Mouse (Mus musculus) midbrain, embryonic 10.5 days (tissue): ENCODE results near the gene Nfkbiz. TPM values are rescaled to one million over a fixed set of nuclear protein-coding genes. Genes with fewer than 3 reads are reported as not detected.

Experiments used
- DNase-seq: peaks from one replicate; pipeline ENCODE4 v3.0.0-alpha.2; 2017; ENCODE audit warnings: low spot score
- H3K27ac ChIP-seq: fragments of 300-500 bp; sonication (generic); replicated peaks from 2 replicates; pipeline ENCODE4 v1.5.1; 2016; ENCODE audit warnings: mild to moderate bottlenecking
- H3K27me3 ChIP-seq: fragments of 300-500 bp; sonication (generic); 2 replicates; pipeline ENCODE4 v1.6.1; 2016; ENCODE audit warnings: low read depth, mild to moderate bottlenecking; ENCODE audit not compliant: poor library complexity, severe bottlenecking
- H3K36me3 ChIP-seq: fragments of 300-500 bp; sonication (generic); 2 replicates; pipeline ENCODE4 v1.6.1; 2016; ENCODE audit warnings: mild to moderate bottlenecking, moderate library complexity
- H3K4me1 ChIP-seq: fragments of 300-500 bp; sonication (generic); 2 replicates; pipeline ENCODE4 v1.6.1; 2016
- H3K4me3 ChIP-seq: fragments of 300-500 bp; sonication (generic); 2 replicates; pipeline ENCODE4 v1.5.1; 2016; ENCODE audit warnings: mild to moderate bottlenecking, moderate library complexity
- H3K9me3 ChIP-seq: fragments of 300-500 bp; sonication (generic); replicated peaks from 2 replicates; pipeline ENCODE4 v1.6.1; 2016; ENCODE audit warnings: mild to moderate bottlenecking
- WGBS: fragments of 180-500 bp; shearing (Covaris S2); methylation state at CpG from one replicate; pipeline ENCODE4 v1.1.7; 2016; 5-methylcytosine and 5-hydroxymethylcytosine counted together
- polyA plus RNA-seq: library from polyadenylated mRNA; unstranded; fragments of >200 nt; fragmentation: Nextera tagmentation; extraction: Ambion mirVana; gene quantifications from 2 replicates; pipeline ENCODE4 v1.2.1, GENCODE M21; 2016

Gene Nfkbiz
- polyA plus RNA-seq, 1 experiment from 2014 or later, result 1.2 TPM

- 88% methylated on average over 3 of the region's 3 CpGs for WGBS
- no peaks in the 10 kb centered on the region for H3K9me3 ChIP-seq
- no peaks in the 10 kb centered on the region for H3K27me3 ChIP-seq
Measured at GRCm38 (mm10) chr16:55783923-55784322, 54.8 kb downstream of the Nfkbiz start.

GRCm38 (mm10) chr16:55782911-55783310, 55.8 kb downstream of the Nfkbiz start:
- Histone ChIP-seq H3K4me3 (no peak overlapping the region), H3K36me3 (no peaks in the 10 kb centered on the region), H3K27ac (no peak overlapping the region), H3K4me1 (no peaks in the 10 kb centered on the region), H3K9me3 (no peaks in the 10 kb centered on the region), H3K27me3 (no peaks in the 10 kb centered on the region)
- WGBS, result 93% methylated on average over 2 of the region's 2 CpGs
- DNase-seq, result no peak

More at GRCm38 (mm10) chr16:55783923-55784322, 54.8 kb downstream of the Nfkbiz start:
- Histone ChIP-seq H3K36me3 (no peaks in the 10 kb centered on the region), H3K27ac (no peak overlapping the region), H3K4me3 (no peak overlapping the region), H3K4me1 (no peaks in the 10 kb centered on the region)
- DNase-seq, result no peak

- Histone ChIP-seq H3K4me3 (no peak overlapping the region), H3K9me3 (no peaks in the 10 kb centered on the region), H3K36me3 (no peaks in the 10 kb centered on the region), H3K4me1 (no peaks in the 10 kb centered on the region), H3K27me3 (no peaks in the 10 kb centered on the region), H3K27ac (no peak overlapping the region)
- no peak for DNase-seq
- WGBS, result 69% methylated on average over 5 of the region's 5 CpGs
Measured at GRCm38 (mm10) chr16:55781809-55782208, 56.9 kb downstream of the Nfkbiz start.

GRCm38 (mm10) chr16:55780958-55781558, 57.6 kb downstream of the Nfkbiz start:
- no peak overlapping the region for H3K27ac ChIP-seq
- H3K4me1 ChIP-seq, result no peaks in the 10 kb centered on the region
- WGBS, result 59% methylated on average over 5 of the region's 5 CpGs
- no peak overlapping the region for H3K4me3 ChIP-seq
- H3K36me3 ChIP-seq, result no peaks in the 10 kb centered on the region
- H3K27me3 ChIP-seq, result no peaks in the 10 kb centered on the region
- H3K9me3 ChIP-seq, result no peaks in the 10 kb centered on the region
- no peak for DNase-seq

GRCm38 (mm10) chr16:55776329-55776728, 62.4 kb downstream of the Nfkbiz start:
- no peak overlapping the region for H3K27ac ChIP-seq

GRCm38 (mm10) chr16:55770247-55770646, 68.5 kb downstream of the Nfkbiz start:
- no peaks in the 10 kb centered on the region for H3K27me3 ChIP-seq
- H3K4me1 ChIP-seq, result no peaks in the 10 kb centered on the region
- WGBS, result 86% methylated on average over 3 of the region's 3 CpGs
- no peak overlapping the region for H3K4me3 ChIP-seq
- H3K9me3 ChIP-seq, result no peaks in the 10 kb centered on the region
- H3K27ac ChIP-seq, result no peak overlapping the region
- DNase-seq, result no peak
- no peaks in the 10 kb centered on the region for H3K36me3 ChIP-seq

More at GRCm38 (mm10) chr16:55776329-55776728, 62.4 kb downstream of the Nfkbiz start:
- no peaks in the 10 kb centered on the region for H3K27me3 ChIP-seq
- no peaks in the 10 kb centered on the region for H3K36me3 ChIP-seq
- H3K4me3 ChIP-seq, result no peak overlapping the region
- WGBS, result 85% methylated on average over 11 of the region's 11 CpGs
- no peak for DNase-seq
- H3K4me1 ChIP-seq, result no peaks in the 10 kb centered on the region
- H3K9me3 ChIP-seq, result no peaks in the 10 kb centered on the region

Other genes with a start within 250 kb of the Nfkbiz start
- 0.95 and 1.1 TPM in 2 replicates for gene Nxpe3, start 56.4 kb upstream of the Nfkbiz start, polyA plus RNA-seq
- gene Cep97, start 96.0 kb upstream of the Nfkbiz start, polyA plus RNA-seq, result 18.4 and 18.5 TPM in 2 replicates
- 654 and 763 TPM in 2 replicates for gene Rpl24, start 127.4 kb upstream of the Nfkbiz start, polyA plus RNA-seq
- gene Zbtb11, start 135.0 kb upstream of the Nfkbiz start, polyA plus RNA-seq, result 17.6 and 19.4 TPM in 2 replicates
- gene Pcnp, start 190.8 kb upstream of the Nfkbiz start, polyA plus RNA-seq, result 346 and 352 TPM in 2 replicates
- gene Trmt10c, start 198.9 kb upstream of the Nfkbiz start, polyA plus RNA-seq, result 30.9 and 34.8 TPM in 2 replicates
- gene Senp7, start 209.4 kb upstream of the Nfkbiz start, polyA plus RNA-seq, result 32.4 and 39.6 TPM in 2 replicates